Mouse (Mus musculus) Patski (cell line): ENCODE results near the gene Dpf3. TPM values are rescaled to one million over a fixed set of nuclear protein-coding genes. Genes with fewer than 3 reads are reported as not detected.

Source experiments
- ATAC-seq: fragments of 100-300 bp; one replicate; pipeline ENCODE4 v1.8.0; 2021
- CTCF ChIA-PET: fragments of 350-600 bp; sonication (Branson Sonifier 250); formaldehyde crosslinking; loops from one replicate; lab custom pipeline; 2022; ENCODE audit warnings: inconsistent platforms; lab: Charles Lee
- POLR2A ChIA-PET: fragments of 350-600 bp; sonication (Branson Sonifier 250); formaldehyde crosslinking; loops from one replicate; lab custom pipeline; 2022; ENCODE audit warnings: antibody characterized with exemption, inconsistent platforms; lab: Charles Lee
- DNase-seq: peaks from one replicate; pipeline ENCODE4 v3.0.0-alpha.2; 2011; ENCODE audit warnings: low read depth, low spot score
- H3K27me3 ChIP-seq: fragments of 371-371 bp; one replicate; pipeline ENCODE4 v1.5.1; 2021
- CTCF ChIP-seq: fragments of 100-300 bp; IDR thresholded peaks from one replicate; pipeline ENCODE4 v1.5.1; 2021
- in situ Hi-C: fragments of 300-500 bp; cut with MboI; formaldehyde crosslinking; loops from 3 replicates; pipeline ENCODE4 v1.11.1; 2018; ENCODE audit warnings: low pct_unique_long_range_greater_than_20kb, mixed read lengths
- polyA plus RNA-seq: library from polyadenylated mRNA; unstranded; gene quantifications from one replicate; pipeline ENCODE4 v1.2.3, GENCODE M21; 2021

Gene Dpf3
- polyA plus RNA-seq, 1 experiment from 2014 or later = 0.15 TPM

- ChIA-PET CTCF (no interaction called here), POLR2A (no interaction called here)
- no peak for ATAC-seq
- DNase-seq = no peak
- peaks cover 7% of the 10 kb centered on the region for H3K27me3 ChIP-seq
- TF ChIP-seq CTCF = no peak
- in situ Hi-C loops = no loop called here
Measured at GRCm38 (mm10) chr12:83413684-83414083, 73.8 kb downstream of the Dpf3 start.

- TF ChIP-seq CTCF = no peak
- CTCF ChIA-PET = no interaction called here
- no peak for DNase-seq
- in situ Hi-C loops = no loop called here
- no peak for ATAC-seq
- peaks cover 8% of the 10 kb centered on the region for H3K27me3 ChIP-seq
- POLR2A ChIA-PET = interaction anchor here (0.6 kb wide), 1 partner anchor 14 kb away, joined by 3 read pairs; no protein-coding TSS in a partner anchor
Measured at GRCm38 (mm10) chr12:83411721-83412521, 75.6 kb downstream of the Dpf3 start.

GRCm38 (mm10) chr12:83411032-83411431 lies 76.5 kb downstream of the Dpf3 start:
- no peak for DNase-seq
- ChIA-PET POLR2A (no interaction called here), CTCF (no interaction called here)
- H3K27me3 ChIP-seq = peaks cover 9% of the 10 kb centered on the region
- no peak for TF ChIP-seq CTCF
- ATAC-seq = no peak
- in situ Hi-C loops = no loop called here

- in situ Hi-C loops = no loop called here
- DNase-seq (no peak), ATAC-seq (no peak)
- no peak for TF ChIP-seq CTCF
- ChIA-PET CTCF (no interaction called here), POLR2A (no interaction called here)
- H3K27me3 ChIP-seq = peaks cover 14% of the 10 kb centered on the region
Measured at GRCm38 (mm10) chr12:83405374-83406125, 82.0 kb downstream of the Dpf3 start.

- DNase-seq (no peak), ATAC-seq (no peak)
- H3K27me3 ChIP-seq = peaks cover 28% of the 10 kb centered on the region
- in situ Hi-C loops = no loop called here
- TF ChIP-seq CTCF = no peak
- POLR2A ChIA-PET = no interaction called here
- CTCF ChIA-PET = no interaction called here
Measured at GRCm38 (mm10) chr12:83402270-83402669, 85.2 kb downstream of the Dpf3 start.

- CTCF ChIA-PET = no interaction called here
- DNase-seq = no peak
- in situ Hi-C loops = no loop called here
- no peak for TF ChIP-seq CTCF
- ATAC-seq = no peak
- peaks cover 11% of the 10 kb centered on the region for H3K27me3 ChIP-seq
- POLR2A ChIA-PET = no interaction called here
Measured at GRCm38 (mm10) chr12:83392011-83392410, 95.5 kb downstream of the Dpf3 start.

- no peak for TF ChIP-seq CTCF
- H3K27me3 ChIP-seq = peaks cover 5% of the 10 kb centered on the region
- ChIA-PET CTCF (no interaction called here), POLR2A (no interaction called here)
- in situ Hi-C loops = no loop called here
- ATAC-seq = no peak
- DNase-seq = no peak
Measured at GRCm38 (mm10) chr12:83387554-83387953, 100.0 kb downstream of the Dpf3 start.

GRCm38 (mm10) chr12:83381072-83381471 lies 106.4 kb downstream of the Dpf3 start:
- ATAC-seq (no peak), DNase-seq (no peak)
- ChIA-PET POLR2A (no interaction called here), CTCF (no interaction called here)
- no peak for TF ChIP-seq CTCF
- in situ Hi-C loops = no loop called here
- no peaks in the 10 kb centered on the region for H3K27me3 ChIP-seq

- ChIA-PET POLR2A (no interaction called here), CTCF (no interaction called here)
- DNase-seq (no peak), ATAC-seq (no peak)
- H3K27me3 ChIP-seq = no peaks in the 10 kb centered on the region
- TF ChIP-seq CTCF = no peak
- in situ Hi-C loops = no loop called here
Measured at GRCm38 (mm10) chr12:83380016-83380415, 107.5 kb downstream of the Dpf3 start.

GRCm38 (mm10) chr12:83375015-83375831 lies 112.3 kb downstream of the Dpf3 start:
- ChIA-PET POLR2A (no interaction called here), CTCF (no interaction called here)
- ATAC-seq (no peak), DNase-seq (no peak)
- in situ Hi-C loops = no loop called here
- TF ChIP-seq CTCF = no peak
- H3K27me3 ChIP-seq = no peaks in the 10 kb centered on the region
